Mouse (Mus musculus) erythroblast, adult 5-6 weeks (primary cell): ENCODE measurements around the gene Ndufb11. TPM values are rescaled to one million over a fixed set of nuclear protein-coding genes. Genes with fewer than 3 reads are reported as not detected.

Experiments
- ATAC-seq: replicated peaks from 2 replicates; pipeline ENCODE4 v1.8.0; 2016; ENCODE audit warnings: moderate number of reproducible peaks, mild to moderate bottlenecking, moderate TSS enrichment, inconsistent platforms; ENCODE audit not compliant: poor library complexity, low FRiP score, severe bottlenecking
- total RNA-seq, 2 experiments: library from RNA; stranded (forward) in 1 of 2; stranded (reverse) in 1 of 2; fragments of 150-400 nt in 1 of 2; fragments of 200-764, 138-1000 nt in 1 of 2; gene quantifications; 2 replicates each; pipeline versions ENCODE4 v1.2.3 to v1.2.4; 2015 to 2017; ENCODE audit warnings: low replicate concordance in 2 of 2

Gene Ndufb11
- 57.5 and 95.5 TPM in 2 replicates for total RNA-seq (2015; ENCODE audit: low replicate concordance)
- total RNA-seq (2017; ENCODE audit: low replicate concordance), result 32.8 and 46.7 TPM in 2 replicates

- peak; percentile 95 for ATAC-seq
Measured at GRCm38 (mm10) chrX:20617176-20617902, at the start of gene Ndufb11, which contains the start of gene Rbm10. TSS of gene Ndufb11 (minus strand) at chrX:20617619. TSS of gene Rbm10 (plus strand) at chrX:20617503.

- peak; percentile 51 for ATAC-seq
Measured at GRCm38 (mm10) chrX:20663444-20663790, 46.0 kb upstream of the Ndufb11 start.

GRCm38 (mm10) chrX:20662716-20663443 lies 45.5 kb upstream of the Ndufb11 start:
- ATAC-seq, result peak; percentile 95

- ATAC-seq, result no peak
Measured at GRCm38 (mm10) chrX:20662317-20662715, 44.9 kb upstream of the Ndufb11 start.

DNA sequence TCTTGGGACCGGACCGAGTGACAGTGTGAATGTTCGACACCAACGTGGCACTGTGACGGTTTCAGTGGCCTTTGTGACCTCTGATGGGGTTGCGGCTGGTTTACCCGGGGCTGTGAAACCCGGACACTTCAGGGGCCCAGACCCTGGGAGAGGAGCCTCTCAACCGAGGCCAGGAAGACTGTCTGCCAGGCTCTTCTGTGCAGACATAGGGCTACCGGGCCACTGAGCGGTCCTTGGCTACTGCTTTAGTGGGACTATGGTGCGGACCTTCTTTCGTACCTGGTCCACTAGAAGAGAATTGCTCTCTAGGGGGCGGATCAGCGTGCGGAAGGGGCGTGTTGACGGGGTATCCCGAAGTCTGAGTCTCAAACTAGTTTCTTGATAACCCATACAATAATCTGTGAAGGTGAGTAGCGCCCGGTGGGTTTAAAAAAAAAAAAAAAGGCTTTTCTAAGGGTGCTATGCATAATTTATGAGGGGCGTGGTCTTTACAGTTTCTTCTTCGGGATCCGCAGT lies 41.5 kb upstream of the Ndufb11 start:
- no peak for ATAC-seq

DNA sequence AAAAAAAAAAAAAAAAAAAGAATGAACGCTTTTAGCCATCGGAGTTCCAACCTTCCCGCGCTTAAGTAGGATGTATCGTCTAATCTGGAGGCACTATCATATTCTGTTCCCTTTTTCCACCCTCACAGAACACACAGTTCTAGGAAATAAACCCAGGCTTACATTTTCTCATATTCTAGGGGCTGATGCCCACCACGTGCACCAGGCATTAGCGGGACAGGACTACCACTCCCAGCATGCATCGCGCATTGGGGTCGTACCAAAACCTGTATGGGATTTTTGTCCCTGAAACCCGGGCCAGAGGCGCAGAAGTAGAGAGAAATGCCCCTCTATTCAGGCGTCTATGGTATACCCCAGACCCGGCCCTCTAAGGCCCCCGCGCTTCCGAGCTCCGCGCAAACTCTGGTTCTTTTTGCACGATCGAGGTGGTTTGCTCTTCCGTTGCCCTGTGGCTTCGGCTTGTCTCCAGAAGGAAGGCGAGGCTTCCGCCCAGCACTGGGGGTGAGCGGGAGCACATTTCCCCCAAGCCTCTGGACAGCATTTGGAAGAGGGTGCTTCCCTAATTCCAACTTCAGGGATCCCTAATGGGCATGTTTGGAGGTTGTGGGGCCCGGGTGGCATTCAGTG lies 40.7 kb upstream of the Ndufb11 start, which contains the start of gene Uba1:
Gene Uba1, plus strand, starts transcription at position 301 of the 627 bp plus-strand sequence.
- ATAC-seq, result peak; percentile 54

- ATAC-seq, result no peak
Measured at GRCm38 (mm10) chrX:20657593-20657992, 40.2 kb upstream of the Ndufb11 start.

GRCm38 (mm10) chrX:20644780-20645179 lies 27.4 kb upstream of the Ndufb11 start:
- ATAC-seq, result no peak

DNA sequence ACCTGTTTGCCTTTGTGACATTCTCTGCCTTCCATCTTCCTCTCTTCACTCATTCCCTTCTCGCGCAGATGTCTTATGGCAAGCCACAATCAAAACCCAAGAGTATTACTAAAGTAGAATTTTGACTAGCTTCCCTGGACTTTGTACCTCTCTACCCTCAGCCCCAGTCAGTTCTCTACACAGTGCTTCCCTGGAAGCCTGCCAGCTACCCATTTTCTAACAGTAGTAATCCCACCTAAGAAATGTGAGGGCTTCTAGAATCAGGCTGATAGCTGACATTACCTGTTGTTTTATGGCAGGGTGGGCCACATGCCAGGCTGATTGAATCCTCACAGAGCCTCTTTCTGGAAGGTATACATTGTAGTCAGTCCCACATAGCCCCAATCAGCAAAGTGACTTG lies 20.7 kb upstream of the Ndufb11 start:
- no peak for ATAC-seq

DNA sequence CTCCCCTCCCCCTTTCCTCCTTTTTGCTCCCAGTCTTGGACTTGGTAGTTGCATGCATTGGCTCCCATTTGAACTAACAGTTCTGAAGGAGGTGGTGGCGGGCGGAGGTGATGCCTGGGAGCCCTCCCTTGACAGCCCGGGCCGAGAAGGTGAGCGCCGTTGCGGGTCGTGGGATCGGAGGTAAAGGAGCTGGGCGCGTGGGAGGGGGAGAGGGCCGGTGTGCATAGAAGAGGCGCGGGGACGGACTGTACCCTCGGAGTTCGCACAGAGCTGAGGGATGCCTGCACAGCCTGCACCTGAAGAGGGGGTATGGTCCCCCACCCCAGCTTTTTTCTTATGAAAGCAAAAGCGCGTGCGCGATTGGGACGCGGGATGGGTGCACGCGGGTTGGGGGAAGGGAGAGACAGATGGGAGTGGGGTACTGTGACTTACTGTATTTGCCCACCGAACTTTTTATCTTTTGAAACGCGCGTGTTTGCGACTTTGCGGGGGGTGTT lies 532 bp upstream of the Ndufb11 start:
- ATAC-seq, result peak; percentile 44

GRCm38 (mm10) chrX:20616861-20617175 lies 601 bp downstream of the Ndufb11 start:
- peak; percentile 37 for ATAC-seq

DNA sequence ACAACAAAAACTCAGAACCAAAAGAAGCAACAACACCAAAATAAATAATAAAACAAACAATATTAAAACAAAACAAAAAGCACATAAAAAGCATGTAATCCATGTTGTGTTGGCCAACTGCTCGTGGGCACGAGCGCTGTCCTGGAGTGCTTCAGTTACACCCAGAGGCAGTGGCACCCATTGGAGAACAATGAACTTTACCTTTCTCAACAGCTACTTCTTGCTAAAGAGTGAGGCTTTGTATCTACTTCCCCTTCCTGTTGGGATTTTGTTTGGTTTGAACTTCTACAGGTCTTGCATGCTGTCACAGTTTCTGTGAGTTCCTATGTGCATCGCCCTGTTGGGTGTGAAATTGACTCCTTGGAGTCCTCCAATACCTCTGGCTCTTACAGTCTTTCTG lies 8.9 kb downstream of the Ndufb11 start:
- no peak for ATAC-seq

GRCm38 (mm10) chrX:20587968-20588367 lies 29.5 kb downstream of the Ndufb11 start:
- ATAC-seq, result no peak

GRCm38 (mm10) chrX:20573927-20574326 lies 43.5 kb downstream of the Ndufb11 start:
- ATAC-seq, result no peak

GRCm38 (mm10) chrX:20572683-20573082 lies 44.7 kb downstream of the Ndufb11 start:
- ATAC-seq, result no peak

- ATAC-seq, result no peak
Measured at GRCm38 (mm10) chrX:20571024-20571423, 46.4 kb downstream of the Ndufb11 start.
